Mouse (Mus musculus) monocyte, adult 2 months (primary cell): ENCODE results near the gene Lpin1.

ENCODE experiments used
- DNase-seq, 2 experiments: peaks; one replicate each; pipeline ENCODE4 v3.0.0; 2022; ENCODE audit warnings: low spot score in 2 of 2, low read depth in 1 of 2

Lpin1 gene

DNA sequence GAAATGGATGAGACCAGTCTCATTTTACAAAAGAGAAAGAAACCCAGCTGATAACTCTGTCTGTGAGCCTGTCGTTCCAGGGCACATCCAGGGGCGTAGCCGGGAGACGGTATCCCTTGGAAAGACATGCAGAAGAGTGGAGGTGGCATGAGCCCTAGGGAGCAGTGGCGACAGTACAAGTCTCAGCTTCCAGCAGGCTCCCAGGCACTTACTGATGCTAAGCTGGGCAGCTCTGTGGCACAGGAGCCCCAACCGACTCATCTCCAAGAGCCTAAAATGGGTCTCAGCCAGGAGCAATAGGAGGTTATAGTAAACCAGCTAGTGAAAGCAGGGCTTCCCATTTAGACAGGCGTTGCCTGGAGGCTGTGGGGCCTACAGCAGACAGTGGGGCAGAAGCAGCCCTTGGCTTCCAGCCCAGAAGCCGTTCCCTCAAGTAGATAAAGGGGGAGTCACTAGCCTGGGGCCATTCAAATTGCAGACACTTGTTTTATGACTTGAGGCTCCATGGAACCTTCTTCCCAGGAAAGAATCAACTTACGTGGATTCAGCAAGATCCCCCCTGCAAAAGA lies 33.0 kb downstream of the Lpin1 start:
- no peak for DNase-seq

DNA sequence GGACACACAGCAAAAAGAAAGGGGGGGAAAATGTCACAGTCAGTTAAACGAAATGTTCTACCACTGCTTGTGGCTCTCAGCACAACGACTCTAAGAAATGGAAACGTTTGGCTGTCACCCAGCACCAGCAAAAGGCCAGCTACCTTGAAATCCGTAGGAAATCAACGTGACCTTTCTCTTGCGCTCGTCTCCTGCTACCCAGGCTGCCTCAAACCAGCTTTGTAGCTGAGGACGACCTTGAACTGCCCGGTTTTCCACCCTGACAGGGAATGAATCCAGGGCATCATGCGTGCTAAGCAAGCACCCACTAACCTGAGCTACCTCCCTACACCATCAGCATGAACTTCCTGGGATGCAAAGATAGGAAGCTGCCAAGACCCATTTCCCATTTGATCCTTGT lies 39.5 kb downstream of the Lpin1 start:
- no peak for DNase-seq

DNA sequence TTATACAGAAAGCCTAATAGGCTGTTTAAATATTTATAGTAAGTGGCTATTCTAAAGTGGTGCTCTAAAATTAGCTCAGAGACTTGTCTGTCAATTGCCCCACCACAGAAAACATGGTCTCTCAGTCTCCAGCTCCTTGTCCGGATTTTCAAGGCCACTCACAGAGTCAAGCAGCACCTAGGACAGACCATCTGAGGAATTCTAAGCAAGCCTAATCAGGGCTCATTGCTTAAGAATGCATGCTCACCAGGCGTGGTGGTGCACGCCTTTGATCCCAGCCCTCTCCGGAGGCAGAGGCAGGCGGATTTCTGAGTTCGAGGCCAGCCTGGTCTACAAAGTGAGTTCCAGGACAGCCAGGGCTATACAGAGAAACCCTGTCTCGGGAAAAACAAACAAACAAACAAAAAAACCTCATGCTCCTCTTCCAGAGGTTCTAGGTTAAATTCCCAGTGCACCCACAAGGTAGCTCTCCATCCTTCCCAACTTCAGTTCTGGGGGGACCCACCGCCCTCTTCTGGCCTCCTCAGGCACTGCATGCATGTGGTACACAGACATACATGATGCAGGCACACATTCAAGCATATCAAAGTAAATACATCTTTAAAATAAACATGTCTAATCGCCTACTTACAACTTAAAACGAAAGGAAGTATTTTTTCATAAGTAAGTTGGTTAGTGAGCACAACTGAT lies 40.2 kb downstream of the Lpin1 start:
- no peak for DNase-seq

DNA sequence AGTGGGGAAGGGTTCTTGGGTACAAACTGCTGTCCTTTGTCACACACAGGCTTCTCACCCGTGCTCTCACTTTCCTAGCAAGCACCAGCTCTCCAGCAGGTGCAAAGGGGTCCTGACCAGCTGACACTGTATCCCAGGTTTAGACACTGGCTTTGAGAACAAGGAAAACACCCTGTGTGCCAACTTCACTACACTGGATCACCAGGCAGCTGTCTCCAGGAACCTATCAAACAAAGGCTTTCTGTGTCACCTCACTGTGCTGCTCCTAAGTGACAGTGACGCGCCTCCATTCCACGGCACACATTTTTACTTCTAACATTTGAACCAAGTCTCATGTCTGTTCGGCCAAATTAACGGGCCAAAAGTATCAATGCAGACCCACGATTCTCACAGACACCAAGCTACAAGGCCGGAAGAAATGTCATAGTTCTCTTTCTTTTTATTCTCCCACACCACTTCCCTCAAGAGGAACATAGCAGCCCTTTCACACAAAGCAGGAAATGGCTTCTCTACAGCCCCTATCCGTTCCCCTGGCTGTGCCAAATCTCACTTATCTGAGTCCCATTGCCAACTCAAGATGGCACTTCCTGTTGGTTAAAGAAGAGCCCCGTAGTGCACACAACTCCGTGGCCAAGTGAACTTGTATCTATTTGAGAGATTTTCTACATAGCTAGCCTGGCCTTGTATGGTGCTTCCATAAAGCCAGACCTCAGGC lies 41.7 kb downstream of the Lpin1 start:
- DNase-seq, result no peak

- DNase-seq, result peak in 1 of 2 experiments; percentile 21
Measured at GRCm38 (mm10) chr12:16568496-16568895, 42.3 kb downstream of the Lpin1 start.

GRCm38 (mm10) chr12:16568090-16568489 lies 42.7 kb downstream of the Lpin1 start:
- no peak for DNase-seq

- no peak for DNase-seq
Measured at GRCm38 (mm10) chr12:16563427-16563826, 47.3 kb downstream of the Lpin1 start.

GRCm38 (mm10) chr12:16562647-16563046 lies 48.1 kb downstream of the Lpin1 start:
- no peak for DNase-seq

DNA sequence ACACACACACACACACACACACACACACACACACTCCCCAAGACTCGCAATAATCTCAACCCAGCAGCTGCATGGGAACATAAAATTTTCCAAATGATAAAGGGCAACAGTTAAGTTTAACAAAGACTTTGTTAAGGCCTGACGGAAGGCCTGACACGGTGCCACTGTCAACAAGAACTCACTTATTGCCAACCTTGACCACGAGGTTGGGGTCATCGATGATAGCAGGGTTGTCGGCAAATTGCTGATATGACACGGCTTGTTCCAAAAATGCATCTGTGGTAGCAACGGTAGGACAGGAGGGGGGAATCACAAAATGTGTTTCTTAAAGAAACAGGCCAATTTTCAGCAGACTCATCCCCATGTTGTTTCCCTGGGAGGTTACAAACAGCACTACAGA lies 48.6 kb downstream of the Lpin1 start:
- DNase-seq, result no peak

- no peak for DNase-seq
Measured at GRCm38 (mm10) chr12:16557271-16557670, 53.5 kb downstream of the Lpin1 start.

- DNase-seq, result no peak
Measured at GRCm38 (mm10) chr12:16554171-16554570, 56.6 kb downstream of the Lpin1 start.

- DNase-seq, result no peak
Measured at GRCm38 (mm10) chr12:16552108-16552771, 58.5 kb downstream of the Lpin1 start.

- no peak for DNase-seq
Measured at GRCm38 (mm10) chr12:16550983-16551454, 59.7 kb downstream of the Lpin1 start.

DNA sequence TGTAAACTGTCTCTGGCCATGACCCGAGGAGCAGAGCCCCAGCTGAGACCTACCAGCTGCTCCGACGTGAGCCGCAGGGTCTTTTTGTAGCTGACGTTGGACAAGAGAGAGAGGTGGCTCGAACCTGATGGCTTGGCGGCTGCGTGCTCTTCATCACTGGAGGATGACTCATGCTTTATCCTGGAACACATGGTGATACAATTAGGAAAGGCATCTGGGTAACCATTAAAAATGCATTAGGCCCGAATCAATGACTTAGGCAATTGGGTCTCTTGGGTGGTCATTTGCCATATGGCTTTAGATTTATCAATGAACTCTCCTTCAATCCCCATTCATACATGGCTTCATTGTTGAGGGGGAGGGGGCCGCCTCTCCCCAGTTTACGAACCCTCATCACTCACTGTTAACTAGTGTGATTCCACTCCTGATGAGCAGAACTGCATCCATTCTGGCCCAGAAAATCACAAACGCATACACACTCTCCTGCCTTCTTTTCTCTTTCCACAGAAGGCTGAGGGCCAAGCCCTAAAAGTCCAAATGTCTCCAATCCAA lies 61.9 kb downstream of the Lpin1 start:
- no peak for DNase-seq

GRCm38 (mm10) chr12:16541606-16542005 lies 69.2 kb downstream of the Lpin1 start:
- DNase-seq, result no peak

GRCm38 (mm10) chr12:16540712-16541111 lies 70.1 kb downstream of the Lpin1 start:
- DNase-seq, result no peak

DNA sequence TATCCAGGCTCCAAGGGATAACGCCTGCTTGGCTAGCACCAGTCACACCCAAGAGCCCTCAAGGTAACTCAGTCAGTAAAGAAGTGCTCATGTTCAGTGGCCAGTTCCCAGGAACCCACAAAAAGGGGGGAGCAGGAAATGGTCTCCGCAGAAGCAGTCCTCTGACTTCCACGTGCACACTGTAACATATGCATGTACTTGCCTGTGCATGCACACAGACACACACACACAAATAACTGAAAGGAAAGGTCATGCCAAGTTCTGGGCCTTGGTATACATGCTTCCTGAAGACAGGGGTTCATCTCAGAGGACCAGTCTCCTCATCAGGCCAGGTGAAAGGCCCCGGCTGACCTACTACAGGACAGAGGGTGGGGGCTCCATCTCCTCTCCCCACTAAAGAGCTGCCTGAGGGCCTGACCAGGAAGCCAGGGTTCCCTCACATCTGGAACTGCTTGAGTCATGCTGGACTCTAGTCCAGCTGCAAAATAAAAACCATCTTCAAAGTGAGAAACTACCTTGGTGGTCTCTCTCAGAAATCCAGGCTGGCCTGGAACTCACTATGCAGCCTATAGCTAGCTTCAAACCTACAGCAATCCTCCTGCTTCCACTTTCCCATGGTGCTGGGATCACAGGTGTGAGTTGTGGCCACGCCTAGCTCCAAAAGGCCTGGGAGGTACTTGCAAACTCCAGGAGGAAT lies 70.7 kb downstream of the Lpin1 start:
- DNase-seq, result no peak

- DNase-seq, result peak in 1 of 2 experiments; percentile 50
Measured at GRCm38 (mm10) chr12:16533331-16533828, 77.4 kb downstream of the Lpin1 start.

DNA sequence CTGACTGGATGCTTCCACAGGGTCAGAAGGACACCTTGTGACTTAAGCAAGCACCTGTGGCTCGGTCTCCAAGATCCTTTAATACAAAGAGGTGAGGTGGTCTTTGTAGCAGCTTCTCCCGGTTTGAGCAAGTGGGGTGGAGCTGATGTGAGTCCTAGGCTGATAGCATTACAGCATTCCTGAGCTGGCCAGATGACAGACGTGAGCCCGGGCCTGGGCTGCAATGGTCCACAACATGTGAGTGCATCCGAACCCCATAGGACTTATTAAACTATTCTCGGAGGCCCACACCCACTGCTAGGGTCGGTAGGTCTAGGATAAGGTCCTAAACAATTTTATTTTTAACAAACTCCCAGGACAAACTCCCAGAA lies 77.9 kb downstream of the Lpin1 start:
- DNase-seq, result no peak

- peak; percentile 46 to 52 for DNase-seq
Measured at GRCm38 (mm10) chr12:16531956-16532859, 78.6 kb downstream of the Lpin1 start.
